Mouse (Mus musculus) kidney, adult 2 months (tissue): ENCODE measurements at regions not wholly inside any gene's neighbourhood (a gene's known extent, or its start where the extent isn't known, plus 50 kb on each side); places are given as distances from the start of the nearest gene placed in this dataset.

Experiments used
- DNase-seq: peaks from one replicate; pipeline ENCODE4 v3.0.0; 2021
- H3K27ac ChIP-seq: fragments of 200-500 bp; 2 replicates; pipeline ENCODE4 v1.5.1; 2012; ENCODE audit warnings: low read depth, low read length, control low read depth, inconsistent platforms; ENCODE audit not compliant: insufficient read depth
- H3K27me3 ChIP-seq: fragments of 200-500 bp; replicated peaks from 2 replicates; pipeline ENCODE4 v1.6.1; 2012; ENCODE audit warnings: mild to moderate bottlenecking, moderate library complexity, low read length, inconsistent platforms; ENCODE audit not compliant: control insufficient read depth, insufficient read depth
- H3K36me3 ChIP-seq: fragments of 200-500 bp; 2 replicates; pipeline ENCODE4 v1.6.1; 2012; ENCODE audit warnings: mild to moderate bottlenecking, moderate library complexity, low read length, inconsistent platforms; ENCODE audit not compliant: control insufficient read depth, insufficient read depth
- H3K4me1 ChIP-seq: fragments of 200-500 bp; 2 replicates; pipeline ENCODE4 v1.6.1; 2011; ENCODE audit warnings: low read length; ENCODE audit not compliant: control insufficient read depth, insufficient read depth
- H3K4me3 ChIP-seq: fragments of 200-500 bp; 2 replicates; pipeline ENCODE4 v1.5.1; 2011; ENCODE audit warnings: mild to moderate bottlenecking, low read depth, low read length, control low read depth; ENCODE audit not compliant: insufficient read depth
- CTCF ChIP-seq: fragments of 200-500 bp; conservative IDR thresholded peaks from 2 replicates; pipeline ENCODE4 v1.5.1; 2011; ENCODE audit warnings: low read depth, mild to moderate bottlenecking, control low read depth, low read length, moderate library complexity, mixed read lengths; ENCODE audit not compliant: insufficient read depth, insufficient read length
- POLR2A ChIP-seq: fragments of 200-500 bp; IDR thresholded peaks from one replicate; pipeline ENCODE4 v1.6.1; 2011; ENCODE audit warnings: low read depth, low read length, control low read depth
- WGBS: fragments of 180-500 bp; shearing (Covaris S2); methylation state at CpG from one replicate; pipeline ENCODE4 v1.1.7; 2018; 5-methylcytosine and 5-hydroxymethylcytosine counted together

GRCm38 (mm10) chr3:102364326-102364935 lies 105.3 kb upstream of the Ngf start:
- TF ChIP-seq CTCF: no peak
- no peak for TF ChIP-seq POLR2A
- Histone ChIP-seq H3K36me3 (no peaks in the 10 kb centered on the region), H3K4me3 (no peak overlapping the region), H3K27ac (peak overlapping the region; percentile 35; the same call in 1 of the 2 replicates), H3K27me3 (no peaks in the 10 kb centered on the region), H3K4me1 (no peaks in the 10 kb centered on the region)
- no peak for DNase-seq
- 52% methylated on average over 5 of the region's 5 CpGs for WGBS

DNA sequence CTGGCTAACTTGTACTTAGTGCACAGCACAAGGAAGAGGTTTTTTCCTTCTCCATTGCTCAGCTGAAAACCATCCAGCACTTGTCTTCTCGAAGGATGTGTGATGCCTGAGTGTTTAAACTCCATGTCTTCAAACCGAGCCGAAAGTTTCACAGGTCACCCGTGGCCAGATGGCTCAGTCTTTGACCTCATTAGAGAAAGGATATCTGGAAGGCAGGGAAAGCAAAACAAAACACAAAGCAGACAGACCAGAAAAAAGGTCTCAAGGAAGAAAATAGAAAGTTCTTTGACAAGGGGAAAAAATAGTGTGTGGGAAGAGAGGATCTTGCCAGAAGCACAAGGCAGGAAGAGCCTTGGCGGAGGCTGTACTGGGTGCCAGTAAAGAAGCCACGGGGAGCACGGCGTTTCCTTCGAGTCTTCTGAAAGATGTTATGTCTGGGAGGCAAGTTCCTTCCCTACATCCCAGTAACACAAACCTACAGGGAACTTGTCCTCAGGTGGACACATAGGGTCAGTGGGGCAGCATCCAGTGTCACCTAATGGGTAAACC lies 108.9 kb upstream of the Ngf start:
- H3K27me3 ChIP-seq: no peaks in the 10 kb centered on the region
- H3K4me3 ChIP-seq: no peak overlapping the region
- H3K27ac ChIP-seq: no peak overlapping the region; the same call in 1 of the 2 replicates
- H3K4me1 ChIP-seq: no peaks in the 10 kb centered on the region
- no peaks in the 10 kb centered on the region for H3K36me3 ChIP-seq
- WGBS: 43% methylated on average over 9 of the region's 9 CpGs
- peak; percentile 18 for DNase-seq
- TF ChIP-seq POLR2A (no peak), CTCF (no peak)

DNA sequence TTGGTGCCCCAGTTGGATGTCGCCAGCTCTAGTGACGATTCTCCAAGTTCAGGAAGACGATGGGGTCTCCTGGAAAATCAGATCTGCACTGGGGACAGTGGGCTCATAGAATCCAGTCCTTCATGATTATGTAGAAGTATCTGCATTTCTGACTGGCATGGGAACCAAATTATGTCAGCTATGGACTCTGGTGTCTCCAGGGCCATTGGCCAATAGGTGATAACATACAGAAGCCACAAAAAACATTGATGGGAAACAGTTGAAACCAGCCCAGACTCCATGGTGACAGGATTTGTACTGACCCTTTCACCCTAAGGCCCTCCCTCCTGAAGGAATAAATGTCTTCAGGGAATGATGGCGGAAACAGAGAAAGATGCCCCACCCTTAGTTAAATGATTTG lies 110.9 kb upstream of the Ngf start:
- no peaks in the 10 kb centered on the region for H3K36me3 ChIP-seq
- 91% methylated on average over 4 of the region's 4 CpGs for WGBS
- no peaks in the 10 kb centered on the region for H3K4me1 ChIP-seq
- TF ChIP-seq CTCF (no peak), POLR2A (no peak)
- H3K27me3 ChIP-seq: no peaks in the 10 kb centered on the region
- no peak overlapping the region for H3K4me3 ChIP-seq
- H3K27ac ChIP-seq: no peak overlapping the region
- DNase-seq: no peak

GRCm38 (mm10) chr3:102357062-102357610 lies 112.6 kb upstream of the Ngf start:
- no peak overlapping the region for H3K4me3 ChIP-seq
- no peak overlapping the region for H3K27ac ChIP-seq
- H3K36me3 ChIP-seq: no peaks in the 10 kb centered on the region
- no peak for DNase-seq
- no peaks in the 10 kb centered on the region for H3K4me1 ChIP-seq
- no peaks in the 10 kb centered on the region for H3K27me3 ChIP-seq
- 84% methylated on average over 7 of the region's 7 CpGs for WGBS
- TF ChIP-seq CTCF (no peak), POLR2A (no peak)

DNA sequence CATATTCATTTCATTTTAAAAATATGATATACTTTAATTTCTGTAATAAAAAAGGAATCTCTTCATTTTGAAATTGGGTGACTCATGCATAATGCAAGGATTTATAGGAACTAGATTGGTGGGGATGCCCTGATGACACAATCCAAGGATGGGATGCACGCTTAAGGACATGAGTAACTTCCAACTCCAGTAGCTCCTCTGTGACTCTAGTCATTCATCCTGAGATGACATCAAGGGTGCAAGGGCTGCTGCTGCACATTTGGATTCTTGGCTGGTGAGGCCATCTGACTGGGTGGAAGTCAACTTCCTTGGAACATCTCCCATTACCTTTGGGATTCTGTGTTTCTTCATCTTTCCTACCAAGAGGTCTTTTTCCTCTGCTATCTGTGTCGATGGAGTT lies 114.4 kb upstream of the Ngf start:
- no peak for DNase-seq
- H3K4me3 ChIP-seq: no peak overlapping the region
- WGBS: 93% methylated on average over 2 of the region's 2 CpGs
- no peak overlapping the region for H3K27ac ChIP-seq
- no peaks in the 10 kb centered on the region for H3K27me3 ChIP-seq
- H3K4me1 ChIP-seq: no peaks in the 10 kb centered on the region
- TF ChIP-seq POLR2A (no peak), CTCF (no peak)
- H3K36me3 ChIP-seq: no peaks in the 10 kb centered on the region

DNA sequence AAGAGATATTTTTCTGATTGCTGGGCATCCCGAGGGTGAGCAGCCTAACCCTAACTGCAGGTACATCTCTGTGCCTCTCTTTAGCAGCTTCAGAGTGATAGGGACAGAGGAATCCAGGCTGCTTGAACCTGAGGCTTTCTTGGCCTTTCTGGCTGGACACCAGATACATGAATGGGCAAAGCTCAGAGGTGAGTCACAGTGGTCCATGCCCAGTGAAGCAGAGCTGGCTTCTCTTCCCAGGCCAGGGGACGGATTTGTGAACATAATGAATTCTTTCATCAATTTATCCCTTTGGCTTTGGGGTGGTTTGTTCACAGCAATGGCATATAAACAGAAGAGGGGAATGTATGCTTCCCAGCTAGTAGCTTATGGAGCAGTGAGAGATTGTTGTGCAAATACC lies 114.9 kb upstream of the Ngf start:
- no peaks in the 10 kb centered on the region for H3K27me3 ChIP-seq
- no peaks in the 10 kb centered on the region for H3K36me3 ChIP-seq
- no peak for TF ChIP-seq POLR2A
- no peak for TF ChIP-seq CTCF
- 72% methylated on average over 2 of the region's 2 CpGs for whole genome bisulfite sequencing
- no peaks in the 10 kb centered on the region for H3K4me1 ChIP-seq
- no peak overlapping the region for H3K27ac ChIP-seq
- no peak for DNase-seq
- H3K4me3 ChIP-seq: no peak overlapping the region

DNA sequence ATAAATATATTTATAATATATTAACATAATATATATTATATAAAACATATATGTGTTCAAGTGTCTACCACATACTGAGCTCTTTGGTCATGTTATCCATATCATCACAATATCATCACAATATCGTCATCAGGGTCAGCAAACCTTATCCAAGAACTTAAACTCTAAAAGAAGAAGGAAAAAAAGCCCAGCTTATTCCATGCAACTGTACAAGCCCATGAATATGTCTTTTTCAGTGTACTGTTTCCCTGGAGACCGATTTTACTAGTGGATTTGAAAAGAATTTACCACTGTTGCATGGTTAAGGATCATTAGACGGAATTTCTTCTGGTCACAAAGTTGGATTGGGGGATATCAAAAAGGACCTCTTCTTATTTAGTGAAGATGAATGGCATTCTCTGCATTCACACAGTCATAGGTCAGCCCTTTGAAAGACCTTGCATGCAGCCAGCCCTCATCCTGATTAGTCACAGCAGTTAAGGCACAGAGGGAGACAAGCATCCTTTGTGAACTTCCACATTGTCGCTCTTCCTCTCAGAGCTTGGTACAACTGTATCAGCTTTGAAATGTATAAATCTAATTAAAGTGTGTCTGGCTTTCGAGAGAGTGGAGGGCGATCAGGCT lies 116.3 kb upstream of the Ngf start:
- Histone ChIP-seq H3K36me3 (no peaks in the 10 kb centered on the region), H3K4me1 (no peaks in the 10 kb centered on the region), H3K4me3 (no peak overlapping the region), H3K27me3 (no peaks in the 10 kb centered on the region), H3K27ac (no peak overlapping the region)
- WGBS: 83% methylated on average over 6 of the region's 6 CpGs
- DNase-seq: no peak
- TF ChIP-seq POLR2A: no peak
- TF ChIP-seq CTCF: no peak
